Mouse (Mus musculus): Measurements from ENCODE around the gene Svop.
A peak's percentile ranks its signal among the peaks of the same experiment; 100 is the strongest.

Svop gene

DNA sequence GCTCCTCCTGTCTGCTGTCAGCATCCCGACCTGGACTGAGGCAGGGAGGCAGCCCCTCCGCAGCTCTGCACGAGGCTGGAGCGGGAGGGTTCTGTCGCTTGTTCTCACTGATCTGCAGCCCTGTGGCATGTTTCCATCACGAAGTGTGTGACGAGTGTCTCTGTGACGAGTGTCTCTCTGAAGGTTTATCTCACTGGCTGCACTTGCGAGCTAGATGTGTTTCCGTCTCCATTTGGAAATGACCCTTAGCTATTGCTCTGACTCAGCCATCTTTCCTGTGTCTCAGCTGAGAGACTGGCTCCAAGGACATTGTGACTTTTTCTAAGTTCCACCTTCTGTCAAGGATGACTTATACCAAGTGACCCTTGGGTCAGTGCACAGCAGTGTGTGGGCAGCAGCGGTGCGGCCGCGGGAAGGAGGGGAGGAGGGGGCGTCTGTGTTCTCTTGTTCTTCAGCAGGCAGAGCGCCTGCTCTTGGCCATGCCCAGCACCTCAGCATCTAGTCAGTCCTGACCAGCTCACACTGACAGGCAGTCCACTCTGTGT lies 15.1 kb upstream of the Svop start:
- DNase-seq (ENCODE audit: low spot score in 2 of 2), result no peak

DNA sequence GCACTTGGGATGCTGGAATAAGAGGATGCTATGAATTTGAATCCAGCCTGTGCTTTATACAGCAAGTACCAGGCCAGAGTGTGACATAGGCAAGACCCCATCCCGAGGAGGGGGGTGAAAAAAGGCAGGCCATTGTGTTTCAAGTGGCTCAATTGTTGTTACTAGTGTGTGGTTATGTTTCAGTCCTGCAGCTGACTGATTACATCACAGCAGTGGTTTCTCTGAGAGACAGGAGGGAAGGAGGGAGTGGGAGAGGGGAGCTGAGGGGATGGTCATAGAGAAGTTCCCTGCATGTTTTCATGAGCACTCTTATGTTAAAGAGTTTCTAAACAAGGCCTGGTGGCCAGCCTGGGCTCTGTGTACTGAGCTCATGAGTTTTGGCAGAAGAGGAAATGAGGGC lies 11.4 kb upstream of the Svop start:
- DNase-seq (ENCODE audit: low spot score in 2 of 2), result no peak

DNA sequence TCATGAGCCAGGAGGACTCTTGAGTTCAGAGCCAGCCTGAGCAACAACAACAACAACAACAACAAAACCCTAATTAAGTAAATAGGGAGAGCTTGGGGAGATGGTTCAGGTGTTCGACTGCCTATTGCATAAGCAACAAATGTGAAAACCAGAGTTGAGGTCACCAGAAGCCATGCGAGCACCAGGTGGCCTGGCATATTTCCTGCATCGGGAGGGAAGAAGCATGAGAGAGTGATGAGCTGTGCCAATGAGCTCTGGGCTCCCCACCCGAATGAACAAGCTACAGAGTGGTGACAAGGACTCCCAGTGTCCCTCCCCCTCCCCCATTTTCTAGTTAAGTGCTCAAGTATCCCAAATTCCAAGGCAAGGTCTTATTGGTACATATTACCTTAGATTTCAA lies 10.5 kb upstream of the Svop start:
- DNase-seq (ENCODE audit: low spot score in 2 of 2), result no peak

DNA sequence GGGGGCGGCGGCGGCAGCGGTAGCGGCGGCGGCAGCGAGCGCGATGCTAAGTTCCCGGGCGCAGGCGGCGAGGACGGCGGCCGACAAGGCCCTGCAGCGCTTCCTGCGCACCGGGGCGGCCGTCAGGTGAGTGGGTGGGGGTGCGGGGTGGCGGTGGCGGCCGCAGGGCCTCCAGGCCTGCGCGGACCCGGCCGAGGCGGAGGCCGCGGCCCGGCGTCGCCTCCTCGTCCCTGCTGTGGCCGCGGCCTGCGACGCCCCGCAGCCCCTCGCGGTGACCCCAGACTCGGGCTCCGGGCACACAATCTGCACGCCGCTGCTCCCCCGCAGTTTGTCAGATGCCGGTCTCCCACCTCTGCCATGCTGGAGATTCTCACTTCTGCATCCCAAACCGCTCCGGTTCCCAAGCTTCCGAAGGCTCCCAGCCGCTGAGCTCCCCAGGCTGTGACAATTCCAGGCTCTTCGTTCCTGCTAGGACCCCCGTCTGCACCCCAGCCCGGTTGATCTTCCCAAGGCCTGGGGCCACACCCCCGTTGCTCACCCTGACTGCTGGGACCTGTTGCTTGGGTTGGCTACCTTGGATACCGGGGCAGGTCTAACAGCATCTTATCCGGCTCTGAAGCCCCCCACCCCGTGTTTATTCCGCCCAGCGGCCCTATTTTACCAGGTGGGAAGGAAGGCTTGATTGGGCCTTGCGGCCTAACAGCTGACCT lies 9.2 kb upstream of the Svop start:
- no peak for DNase-seq (ENCODE audit: low spot score in 2 of 2)

DNA sequence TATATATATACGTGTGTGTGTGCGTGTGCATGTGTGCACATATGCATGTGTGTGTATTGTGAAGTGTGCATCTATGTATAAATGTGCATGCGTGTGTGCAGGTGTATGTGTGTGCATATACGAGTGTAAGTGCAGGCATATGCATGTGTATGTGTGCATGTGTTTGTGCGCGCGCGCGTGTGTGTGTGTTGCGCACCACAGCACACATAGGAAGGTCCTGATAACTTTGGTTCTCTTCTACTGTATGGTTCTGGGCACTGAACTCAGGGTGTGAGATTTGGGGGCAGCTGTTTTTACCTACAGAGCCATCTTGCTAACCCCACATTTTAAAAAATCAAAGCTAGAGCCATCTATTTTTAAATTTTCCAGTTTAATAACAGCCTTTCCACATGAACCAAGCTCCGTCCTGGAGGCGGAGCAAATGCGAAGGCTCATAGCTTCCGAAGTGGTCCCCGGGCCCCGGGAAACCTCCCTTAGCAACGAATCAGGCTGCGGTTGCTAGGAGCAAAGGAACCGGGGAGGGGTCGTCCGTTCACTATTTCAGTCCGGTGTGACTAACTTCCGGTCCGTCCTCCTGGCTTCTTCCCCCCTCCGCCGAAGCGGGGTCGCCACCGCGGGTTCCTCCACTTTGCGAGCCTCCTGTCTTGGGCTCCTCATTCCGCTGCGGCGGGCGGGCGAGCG lies 8.5 kb upstream of the Svop start:
- peak; percentile 89 to 91 for DNase-seq (ENCODE audit: low spot score in 2 of 2)

DNA sequence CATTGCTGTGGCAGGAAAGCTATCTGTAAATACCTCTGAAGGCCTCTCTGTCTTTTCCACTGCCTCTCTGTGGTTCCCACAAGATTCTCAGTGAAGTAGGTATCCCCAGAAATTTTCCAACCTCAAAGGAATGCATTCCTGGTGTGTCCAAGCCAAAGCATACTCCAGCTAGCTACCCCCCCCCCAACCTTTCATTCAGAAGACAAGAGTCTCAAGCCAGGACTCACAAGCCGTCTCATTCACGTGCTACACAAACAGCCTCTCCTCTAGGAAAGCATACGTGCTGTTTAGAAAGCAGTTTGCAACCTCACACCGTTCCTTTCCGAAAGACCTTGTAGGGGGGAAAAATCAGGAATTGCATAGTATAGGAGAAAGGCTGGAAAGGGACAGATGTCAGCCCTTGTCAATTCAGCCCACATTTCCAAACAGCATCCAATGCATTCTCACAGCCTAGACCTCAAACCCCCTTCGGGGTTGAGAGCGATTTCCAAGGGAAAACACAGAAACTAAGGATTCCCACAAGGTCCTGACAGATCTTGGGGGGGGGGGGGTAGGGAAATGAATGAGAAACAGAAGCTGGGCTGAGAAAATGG lies 853 bp downstream of the Svop start:
- DNase-seq (ENCODE audit: low spot score in 2 of 2), result no peak

DNA sequence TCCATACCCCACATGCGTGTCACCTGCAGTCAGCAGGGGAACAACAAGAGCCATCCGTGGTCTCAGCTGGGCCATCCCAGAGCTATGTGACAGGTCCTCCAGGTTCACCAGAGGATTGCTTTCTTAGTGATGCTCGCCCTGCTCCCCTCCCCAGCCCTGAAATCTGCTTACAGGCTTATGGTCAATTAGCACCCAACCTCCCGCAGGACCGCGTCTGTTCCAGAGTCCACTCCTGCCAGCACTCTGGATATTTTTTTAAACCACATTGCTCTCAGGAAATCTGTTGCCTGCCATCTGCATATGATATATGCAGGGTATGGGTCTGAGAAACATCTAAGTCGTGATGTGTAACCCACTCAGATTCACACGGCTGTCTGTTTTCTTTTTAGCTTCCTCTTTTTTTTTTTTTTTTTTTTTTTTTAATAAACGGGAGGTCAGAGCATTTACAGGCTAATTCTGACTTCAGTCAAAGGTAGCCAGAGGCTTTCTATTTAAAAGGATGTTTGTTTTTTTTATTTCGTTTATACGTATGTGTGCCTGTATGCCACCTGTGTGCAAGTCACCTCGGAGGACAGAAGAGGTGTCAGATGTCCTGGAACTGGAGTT lies 3.4 kb downstream of the Svop start:
- DNase-seq (ENCODE audit: low spot score in 2 of 2), result no peak

DNA sequence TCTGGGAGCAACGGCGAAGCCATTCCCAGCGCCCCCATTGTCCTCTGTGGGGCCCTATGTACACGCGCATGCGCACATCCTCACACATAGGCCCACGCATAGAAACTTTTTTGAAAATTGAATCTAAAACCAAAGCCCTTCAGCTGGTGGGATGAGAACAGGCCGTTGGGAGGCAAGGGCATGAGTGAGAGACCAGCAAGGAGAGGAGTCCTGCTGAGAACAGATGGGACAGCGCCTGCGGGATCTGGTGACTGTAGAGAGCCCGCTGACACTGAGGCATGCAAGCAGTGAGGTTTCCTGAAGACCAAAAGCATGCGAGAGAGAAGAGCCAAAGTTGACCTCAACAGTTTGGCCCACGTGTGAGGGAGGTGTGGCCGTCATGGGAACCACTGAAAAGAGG lies 5.9 kb downstream of the Svop start:
- no peak for DNase-seq (ENCODE audit: low spot score in 2 of 2)

DNA sequence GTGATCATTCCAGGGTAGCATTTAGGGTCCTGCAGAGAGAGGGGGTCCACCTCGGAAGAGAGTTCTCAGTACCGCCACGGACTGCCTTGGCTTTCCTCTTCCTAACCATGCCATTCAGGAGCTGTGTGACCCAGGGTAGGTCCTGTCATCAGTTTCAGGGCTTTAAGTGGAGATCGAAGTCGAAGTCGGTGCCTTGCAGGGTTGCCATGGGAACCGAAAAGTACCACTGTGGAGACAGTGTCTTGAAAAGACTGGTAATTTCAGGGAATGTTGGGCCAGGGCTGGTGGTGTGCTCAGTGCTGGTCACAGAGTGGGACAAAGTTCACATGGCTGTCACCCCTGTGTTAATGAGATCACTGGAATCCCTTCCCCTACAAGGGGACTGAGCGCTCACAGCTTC lies 14.4 kb downstream of the Svop start:
- no peak for DNase-seq (ENCODE audit: low spot score in 2 of 2)

DNA sequence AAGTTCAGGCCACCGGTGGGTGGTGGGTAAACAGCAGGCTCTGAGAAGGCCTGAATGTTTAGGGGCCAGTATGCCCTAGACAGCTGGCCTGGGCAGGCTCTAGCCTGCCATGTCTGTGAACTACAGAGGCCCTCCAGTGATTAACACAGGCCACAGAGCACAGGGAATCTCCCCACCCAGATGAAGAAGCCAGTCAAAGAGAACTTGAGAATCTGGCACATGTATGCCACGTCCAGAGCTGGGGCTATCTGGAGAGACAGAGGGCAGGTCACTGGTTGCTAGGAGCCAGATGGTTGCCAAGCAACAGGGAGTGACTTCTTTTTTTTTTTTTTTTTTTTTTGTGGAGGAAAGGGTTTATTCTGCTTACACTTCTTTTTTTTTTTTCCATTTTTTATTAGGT lies 19.1 kb downstream of the Svop start:
- DNase-seq (ENCODE audit: low spot score in 2 of 2), result no peak

DNA sequence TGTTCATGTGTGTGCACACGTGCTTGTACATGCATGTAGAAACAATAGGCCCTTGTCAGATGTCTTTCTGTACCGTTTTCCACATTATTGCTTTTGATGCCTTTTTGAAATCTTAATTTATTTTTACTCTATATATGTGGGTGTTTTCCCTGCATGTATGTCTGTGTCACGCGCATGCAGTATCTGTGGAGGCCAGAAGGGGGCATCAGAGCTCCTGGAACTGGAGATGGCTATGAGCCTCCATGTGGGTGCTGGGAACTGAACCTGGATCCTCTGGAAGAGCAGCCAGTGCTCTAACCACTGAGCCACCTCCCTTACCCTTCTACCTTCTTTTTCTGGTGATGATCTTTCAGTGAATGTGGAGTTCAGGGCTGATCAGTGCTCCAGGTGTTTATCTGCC lies 20.5 kb downstream of the Svop start:
- DNase-seq (ENCODE audit: low spot score in 2 of 2), result no peak

DNA sequence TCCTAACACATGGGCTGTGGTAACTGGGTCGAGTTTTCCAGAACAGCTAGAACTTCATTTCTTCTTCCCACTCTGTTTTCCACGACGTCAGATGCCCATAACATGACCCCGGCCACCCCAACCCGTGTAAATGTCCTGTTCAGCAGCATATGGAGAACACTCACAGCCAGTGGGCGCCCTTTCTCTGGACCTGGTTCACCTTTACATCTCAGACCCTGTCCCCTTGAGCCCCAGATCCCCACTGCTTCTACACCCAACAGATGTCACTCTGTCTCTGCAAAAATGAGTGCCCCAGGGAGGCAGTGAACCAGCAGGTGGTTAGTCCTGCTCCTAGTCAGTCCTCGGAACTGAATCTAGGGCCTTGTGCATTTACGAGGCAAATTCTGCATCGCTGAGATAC lies 23.4 kb downstream of the Svop start:
- no peak for DNase-seq (ENCODE audit: low spot score in 2 of 2)

DNA sequence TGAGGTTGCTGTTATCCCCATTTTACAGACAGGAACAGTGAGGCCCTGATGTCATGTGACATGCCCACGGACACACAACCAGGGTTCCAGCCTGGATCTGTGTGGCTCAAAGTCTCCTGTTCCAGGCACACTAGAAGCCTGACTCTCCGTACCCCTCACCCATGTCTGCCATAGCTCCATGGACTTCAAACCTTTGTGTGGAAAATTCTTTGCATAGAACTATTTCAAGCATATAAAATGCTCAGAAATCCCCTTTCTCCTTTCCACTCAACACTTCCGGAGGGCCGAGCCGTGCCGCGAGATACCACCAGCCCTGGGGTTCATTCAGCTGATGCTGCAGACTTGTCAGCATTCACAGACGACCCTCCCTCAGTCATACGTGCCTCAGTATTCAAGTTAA lies 23.8 kb downstream of the Svop start:
- DNase-seq (ENCODE audit: low spot score in 2 of 2), result no peak

DNA sequence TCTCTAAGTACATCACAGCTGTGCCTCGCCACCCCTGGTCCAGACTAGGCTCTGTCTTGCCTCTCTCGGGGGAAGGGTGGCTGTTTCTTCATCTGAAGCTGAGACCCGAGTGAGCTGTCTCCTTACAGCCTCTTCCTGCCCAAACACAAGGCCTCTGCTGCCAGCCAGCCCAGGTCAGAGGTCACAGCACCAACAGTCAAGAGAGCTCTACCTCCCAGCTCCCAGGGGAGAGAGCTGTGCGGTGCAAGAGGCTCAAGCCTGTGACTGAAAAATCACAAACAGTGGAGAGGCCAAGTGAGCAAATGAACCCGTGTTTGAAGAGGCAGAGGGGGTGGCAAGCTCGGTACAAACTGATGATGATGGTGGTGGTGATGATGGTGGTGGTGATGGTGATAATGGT lies 24.8 kb downstream of the Svop start:
- no peak for DNase-seq (ENCODE audit: low spot score in 2 of 2)

DNA sequence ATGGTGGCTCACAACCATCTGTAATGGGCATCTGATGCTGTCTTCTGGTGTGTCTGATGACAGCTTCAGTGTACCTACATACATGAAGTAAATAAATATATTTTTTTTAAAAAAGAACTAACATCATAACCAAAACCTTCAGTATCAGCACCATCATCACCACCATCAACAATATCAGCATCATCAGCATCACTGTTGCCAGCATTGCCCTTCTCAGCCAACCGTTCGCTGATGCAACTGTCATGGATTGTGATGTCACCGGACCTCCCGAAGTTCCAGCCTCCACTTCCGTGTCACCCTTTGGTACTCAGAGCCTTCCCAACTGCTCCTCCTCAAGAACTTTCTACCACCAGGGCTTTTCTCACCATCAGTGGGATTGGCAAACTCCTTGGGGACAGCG lies 26.2 kb downstream of the Svop start, which contains the start of gene Usp30:
TSS of gene Usp30 (plus strand) at position 301 of the 400 bp plus-strand sequence.
- DNase-seq (ENCODE audit: low spot score in 2 of 2), result no peak

DNA sequence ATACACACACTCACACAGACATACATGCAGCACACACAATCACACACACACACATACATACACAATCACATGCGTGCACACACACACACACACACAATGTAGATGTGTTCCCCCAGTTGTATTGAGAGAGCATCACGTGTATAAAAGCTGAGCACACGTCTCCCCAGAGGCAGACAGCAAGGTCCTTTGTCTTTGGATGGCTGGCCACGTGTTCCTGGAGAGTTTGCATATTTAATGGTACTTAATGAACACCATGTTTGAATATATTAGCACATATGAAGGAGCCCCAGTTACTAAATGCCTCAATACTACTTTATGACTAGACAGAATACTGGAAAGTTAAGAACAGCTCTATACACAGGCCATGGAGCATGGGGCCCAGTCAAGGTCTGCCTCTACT lies 27.4 kb downstream of the Svop start:
- no peak for DNase-seq (ENCODE audit: low spot score in 2 of 2)

DNA sequence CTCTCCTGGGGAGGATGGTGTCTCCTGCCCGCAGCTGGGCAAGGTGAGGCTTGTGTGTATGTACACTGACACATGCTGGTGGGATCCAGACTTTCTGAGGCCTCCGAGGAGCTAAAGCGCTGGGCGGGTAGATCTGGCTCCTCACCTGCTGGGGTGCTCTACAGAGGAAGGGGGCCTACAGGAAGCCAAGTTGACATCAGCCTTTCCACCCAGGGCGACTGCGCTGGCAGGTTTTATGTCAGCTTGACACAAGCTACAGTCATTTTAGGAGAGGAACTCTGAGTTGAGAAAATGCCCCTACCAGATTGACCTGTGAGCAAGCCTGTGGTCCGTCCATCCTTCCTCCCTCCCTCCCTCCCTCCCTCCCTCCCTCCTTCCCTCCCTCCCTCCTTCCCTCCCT lies 29.7 kb downstream of the Svop start:
- no peak for DNase-seq (ENCODE audit: low spot score in 2 of 2)

DNA sequence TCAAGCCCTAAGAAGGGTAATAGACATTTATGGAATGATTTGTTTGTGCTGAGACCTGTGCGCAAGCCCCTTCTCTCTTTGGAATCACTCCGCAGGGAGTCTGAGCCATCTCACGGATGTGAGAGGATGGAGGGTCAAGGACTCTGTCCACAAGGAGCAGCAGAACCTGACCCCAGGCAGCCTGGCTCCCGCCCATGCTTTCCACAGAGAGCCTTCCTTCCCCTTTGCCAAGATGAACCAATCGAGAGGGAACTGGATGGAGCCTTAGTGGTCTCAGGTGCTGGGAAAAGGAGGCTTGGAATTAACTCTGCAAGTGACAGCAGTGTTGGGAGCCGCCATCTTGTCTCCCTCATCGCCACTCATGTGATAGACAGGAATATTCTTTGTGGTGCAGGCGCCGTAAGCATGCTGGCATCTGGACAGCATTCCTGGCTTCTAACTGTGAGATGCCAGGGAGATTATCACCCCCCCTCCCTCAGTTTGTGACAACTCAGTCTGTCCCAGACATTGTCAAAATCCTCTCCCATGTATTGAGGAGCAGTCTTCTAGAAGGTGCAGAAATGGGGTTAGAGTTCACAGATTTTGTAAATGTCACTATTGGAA lies 34.1 kb downstream of the Svop start:
- no peak for DNase-seq (ENCODE audit: low spot score in 2 of 2)

DNA sequence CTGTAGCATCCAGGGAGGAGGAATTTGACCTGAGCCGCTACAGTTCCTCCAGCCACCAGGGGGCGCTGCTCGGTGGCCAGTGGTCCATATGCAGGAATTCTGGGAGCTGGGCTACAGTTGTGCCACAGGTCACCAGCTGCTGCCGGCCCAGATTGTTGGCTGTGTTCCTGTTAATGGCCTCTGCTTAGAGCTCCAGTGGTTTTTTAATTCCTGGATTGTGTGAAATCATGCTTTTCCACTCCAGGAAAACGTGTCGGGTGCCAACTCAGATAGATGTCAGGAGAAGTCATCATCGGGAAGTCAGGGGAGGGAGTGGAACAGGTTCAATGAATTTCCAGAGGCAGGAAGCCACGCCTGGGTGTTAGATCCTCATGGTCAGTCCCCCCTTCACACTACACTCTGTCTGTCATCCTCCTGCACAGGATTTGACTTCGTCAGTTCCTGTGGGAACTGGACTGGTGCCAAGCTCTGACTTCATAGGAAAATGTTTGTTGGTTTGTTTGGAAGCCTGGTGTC lies 39.1 kb downstream of the Svop start:
- peak; percentile 26 to 61 for DNase-seq (ENCODE audit: low spot score in 2 of 2)

DNA sequence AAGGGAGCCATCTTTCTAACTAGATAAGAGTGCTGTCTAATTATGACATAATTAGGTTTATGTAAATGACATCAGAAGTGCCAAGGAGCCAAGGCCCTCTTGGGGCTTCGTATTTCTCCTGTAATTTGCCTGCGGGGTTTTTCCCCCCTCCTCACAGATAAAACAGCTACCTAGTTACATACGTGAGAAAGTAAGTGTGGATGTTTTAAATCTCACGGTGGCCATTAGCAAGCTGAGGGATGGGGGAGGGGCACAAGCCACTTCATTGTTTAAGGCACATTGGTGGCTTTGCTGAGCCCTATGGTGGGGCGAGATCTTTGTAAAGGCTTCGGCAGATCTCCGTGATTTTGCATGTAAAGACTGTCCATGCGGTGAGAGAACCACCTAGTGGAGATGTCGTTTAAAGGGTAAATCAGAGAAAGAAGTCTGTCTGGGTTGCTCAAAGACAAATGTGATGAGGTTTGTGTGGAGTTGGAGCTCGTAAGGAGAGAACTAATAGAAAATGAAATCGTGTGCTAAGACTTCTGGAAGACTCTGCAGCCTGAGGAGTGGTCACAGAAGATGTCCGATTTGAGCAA lies 42.5 kb downstream of the Svop start:
- no peak for DNase-seq (ENCODE audit: low spot score in 2 of 2)

DNA sequence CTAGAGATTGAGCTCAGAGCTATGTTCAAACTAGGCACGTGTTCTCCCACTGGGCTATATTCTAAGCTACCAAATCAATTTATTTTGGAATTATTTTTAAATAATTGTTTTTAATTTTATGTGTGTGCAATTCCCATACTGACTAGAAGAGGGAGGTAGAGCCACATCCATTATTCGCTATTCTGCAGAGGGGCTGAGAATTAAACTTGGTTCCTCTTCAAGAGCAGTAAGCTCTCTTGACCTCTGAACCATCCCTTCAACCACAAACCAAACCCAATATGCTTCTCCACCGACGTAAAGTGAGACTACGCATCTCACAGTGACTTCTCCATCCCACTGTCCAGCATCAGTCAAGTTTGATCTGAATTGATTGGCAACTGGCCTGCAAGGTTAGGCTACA lies 44.2 kb downstream of the Svop start:
- DNase-seq (ENCODE audit: low spot score in 2 of 2), result no peak

DNA sequence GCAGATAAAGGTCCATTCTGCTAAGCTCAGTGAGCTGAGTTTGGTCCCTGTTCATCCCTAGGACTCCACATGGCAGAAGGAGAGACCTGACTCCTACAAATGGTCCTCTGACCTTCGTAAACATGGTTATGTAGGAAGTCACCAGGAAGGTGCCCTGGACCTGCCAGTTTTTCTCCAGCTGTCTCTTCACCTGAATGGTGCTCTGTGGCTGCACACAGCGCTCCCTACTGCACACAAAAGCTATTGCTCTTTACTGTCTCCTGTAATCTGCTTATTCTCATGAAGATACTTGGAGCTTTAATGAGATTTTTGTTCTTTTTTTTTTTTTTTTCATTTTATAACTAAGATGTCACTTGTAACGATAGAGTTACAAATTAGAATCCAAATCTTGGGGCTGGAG lies 44.8 kb downstream of the Svop start:
- no peak for DNase-seq (ENCODE audit: low spot score in 2 of 2)
